Mouse (Mus musculus) erythroid progenitor cell, adult 5-6 weeks (primary cell): ENCODE data around the gene Gm2115. TPM values are rescaled to one million over a fixed set of nuclear protein-coding genes. Genes with fewer than 3 reads are reported as not detected.

Experiments used
- ATAC-seq: replicated peaks from 2 replicates; pipeline ENCODE4 v1.8.0; 2016; ENCODE audit warnings: moderate number of reproducible peaks, mild to moderate bottlenecking, moderate TSS enrichment, inconsistent platforms; ENCODE audit not compliant: poor library complexity, low FRiP score, severe bottlenecking
- total RNA-seq, 2 experiments: library from RNA; stranded (forward) in 1 of 2; stranded (reverse) in 1 of 2; fragments of 150-400 nt in 1 of 2; fragments of 186-747, 209-891 nt in 1 of 2; gene quantifications; 2 replicates each; pipeline versions ENCODE4 v1.2.3 to v1.2.4; 2015 to 2017; ENCODE audit warnings: low replicate concordance in 2 of 2

Gm2115 gene
- total RNA-seq, 2 experiments from 2014 or later, result not detected

DNA sequence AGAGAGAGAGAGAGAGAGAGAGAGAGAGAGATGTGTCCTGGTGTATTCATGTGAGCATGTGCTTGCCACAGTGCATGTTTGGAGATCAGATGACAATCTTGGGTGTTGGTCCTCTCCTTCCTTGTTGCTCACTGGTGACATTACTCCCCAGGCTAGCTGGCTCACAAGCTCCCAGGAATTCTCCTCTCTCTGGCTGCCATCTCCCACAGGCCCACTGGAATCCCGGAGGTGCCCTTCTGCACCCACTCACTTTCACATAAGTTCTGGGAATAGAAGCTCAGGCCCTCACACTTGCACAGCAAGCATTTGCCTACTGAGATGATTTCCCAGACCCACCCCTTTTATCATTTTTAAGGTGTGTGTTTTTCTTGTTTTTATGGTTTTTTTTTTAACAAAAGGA lies 51.0 kb downstream of the Gm2115 start:
- ATAC-seq, result no peak

DNA sequence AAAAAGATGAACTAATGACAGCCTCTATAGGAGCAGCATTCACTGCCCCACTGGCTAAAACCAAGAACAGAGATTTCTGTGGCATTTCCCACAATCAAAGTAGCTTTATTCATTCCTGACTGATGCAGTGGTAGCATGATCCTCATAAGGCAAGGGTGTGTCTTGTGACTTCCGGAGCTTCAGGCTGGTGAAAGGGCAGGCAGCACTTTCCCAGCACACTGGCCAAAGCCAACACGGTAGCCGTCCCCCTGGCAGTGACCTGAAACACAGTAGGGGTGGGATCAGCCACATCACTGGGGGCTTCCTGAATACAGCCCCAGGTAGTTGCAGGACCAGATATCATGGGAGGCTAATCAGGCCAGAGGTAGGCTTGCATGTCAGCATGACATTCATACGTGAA lies 56.3 kb downstream of the Gm2115 start:
- ATAC-seq, result no peak

DNA sequence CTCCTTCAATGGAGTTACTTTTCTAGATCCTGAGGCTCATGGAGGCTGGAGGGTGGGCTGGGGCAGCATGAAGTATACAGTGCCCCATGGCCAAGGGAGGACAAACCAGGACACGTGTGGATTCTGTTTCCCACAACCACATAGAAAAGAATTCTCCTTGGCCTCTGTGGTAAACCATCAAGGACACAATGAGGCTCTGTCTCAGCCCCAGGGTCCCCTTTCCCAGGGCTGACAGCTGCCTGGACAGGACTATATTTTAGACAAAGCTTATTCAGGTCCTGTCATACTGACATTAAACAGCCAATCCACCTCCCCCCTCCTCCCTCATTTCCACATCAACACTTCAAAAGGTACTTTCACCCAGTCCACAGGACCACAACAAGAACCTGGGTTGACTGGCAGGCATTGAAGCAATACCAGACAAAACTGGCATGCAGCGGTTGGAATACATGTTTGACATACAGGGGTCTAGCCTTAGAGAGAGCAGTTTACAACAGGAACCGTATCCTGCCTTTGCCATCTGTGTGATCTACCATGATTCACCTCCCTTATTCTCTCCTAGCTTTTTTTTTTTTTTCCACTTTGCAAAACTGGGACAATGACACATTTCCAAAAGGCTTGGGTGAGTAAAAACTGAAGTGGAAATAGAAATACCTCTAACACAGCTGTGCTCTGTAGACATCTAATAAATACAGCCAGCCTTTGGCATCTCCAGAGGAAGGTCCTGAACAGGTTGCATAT lies 57.8 kb downstream of the Gm2115 start:
- no peak for ATAC-seq

DNA sequence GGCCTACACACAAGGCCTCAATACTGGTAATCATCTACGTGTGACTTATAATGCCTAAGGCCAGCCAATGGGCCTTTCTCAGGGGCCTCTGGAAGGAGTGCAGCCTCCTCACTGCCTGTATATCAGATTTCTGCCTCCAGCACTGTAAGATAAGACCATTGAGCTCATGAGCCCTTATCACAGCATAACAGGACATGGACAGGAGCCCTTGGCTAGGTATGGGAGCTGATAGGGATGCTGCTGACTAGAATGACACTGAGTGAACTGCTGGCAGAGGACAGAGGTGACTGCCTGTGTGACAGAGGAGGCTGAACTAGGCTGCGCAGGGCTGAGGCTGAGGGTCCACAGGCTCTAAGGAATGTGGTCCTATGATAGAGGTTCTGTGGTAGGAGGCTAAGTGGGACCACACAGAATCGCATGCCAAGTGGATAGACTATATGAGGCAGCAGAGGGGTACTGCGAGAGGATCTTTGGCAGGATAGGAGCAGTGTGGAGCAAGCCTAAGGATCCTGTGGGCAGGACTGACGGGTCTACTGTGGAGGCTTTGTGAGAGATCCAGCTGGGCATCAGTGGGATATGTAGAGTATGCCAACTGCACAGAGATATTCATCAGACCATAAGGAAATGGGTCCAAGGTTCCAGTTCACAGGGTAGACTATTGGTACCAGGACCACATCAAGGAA lies 58.5 kb downstream of the Gm2115 start:
- peak; percentile 92 for ATAC-seq

DNA sequence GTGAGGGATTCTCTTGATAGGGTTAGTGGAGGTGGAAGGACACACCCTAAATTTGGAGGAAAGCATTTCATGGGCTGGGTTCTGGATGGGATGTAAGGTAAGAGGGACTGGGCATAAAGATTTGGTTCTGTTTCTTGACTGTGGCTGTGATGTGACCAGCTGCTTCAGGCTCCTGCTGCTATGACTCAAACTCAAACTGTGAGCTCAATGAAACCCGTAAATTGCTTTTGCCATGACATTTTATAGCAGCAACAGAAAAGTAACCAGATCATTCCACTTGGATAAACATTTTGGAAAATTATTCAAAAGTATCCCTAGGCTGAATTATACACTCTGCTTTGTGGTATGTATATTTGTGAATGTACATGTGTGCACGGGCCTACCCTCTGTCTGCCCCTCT lies 61.9 kb downstream of the Gm2115 start:
- no peak for ATAC-seq

DNA sequence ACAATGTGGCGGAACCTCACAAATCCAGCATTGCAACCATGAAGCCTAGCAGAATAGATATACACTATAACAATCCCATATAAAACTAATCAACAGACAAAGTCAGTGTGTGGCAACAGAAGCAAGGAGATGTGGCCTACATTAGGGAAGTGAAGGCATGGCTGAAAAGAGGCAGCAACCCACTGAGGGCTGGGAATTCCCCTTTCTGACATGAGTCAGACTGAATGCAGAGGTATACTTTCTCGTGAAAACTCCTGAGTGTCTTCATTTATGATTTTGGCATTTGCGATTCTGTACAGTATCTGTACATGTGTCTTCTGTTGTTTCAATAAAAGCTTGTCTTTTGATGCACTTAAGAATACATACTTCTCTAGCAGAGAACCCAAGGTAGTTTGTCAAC lies 62.6 kb downstream of the Gm2115 start:
- no peak for ATAC-seq

DNA sequence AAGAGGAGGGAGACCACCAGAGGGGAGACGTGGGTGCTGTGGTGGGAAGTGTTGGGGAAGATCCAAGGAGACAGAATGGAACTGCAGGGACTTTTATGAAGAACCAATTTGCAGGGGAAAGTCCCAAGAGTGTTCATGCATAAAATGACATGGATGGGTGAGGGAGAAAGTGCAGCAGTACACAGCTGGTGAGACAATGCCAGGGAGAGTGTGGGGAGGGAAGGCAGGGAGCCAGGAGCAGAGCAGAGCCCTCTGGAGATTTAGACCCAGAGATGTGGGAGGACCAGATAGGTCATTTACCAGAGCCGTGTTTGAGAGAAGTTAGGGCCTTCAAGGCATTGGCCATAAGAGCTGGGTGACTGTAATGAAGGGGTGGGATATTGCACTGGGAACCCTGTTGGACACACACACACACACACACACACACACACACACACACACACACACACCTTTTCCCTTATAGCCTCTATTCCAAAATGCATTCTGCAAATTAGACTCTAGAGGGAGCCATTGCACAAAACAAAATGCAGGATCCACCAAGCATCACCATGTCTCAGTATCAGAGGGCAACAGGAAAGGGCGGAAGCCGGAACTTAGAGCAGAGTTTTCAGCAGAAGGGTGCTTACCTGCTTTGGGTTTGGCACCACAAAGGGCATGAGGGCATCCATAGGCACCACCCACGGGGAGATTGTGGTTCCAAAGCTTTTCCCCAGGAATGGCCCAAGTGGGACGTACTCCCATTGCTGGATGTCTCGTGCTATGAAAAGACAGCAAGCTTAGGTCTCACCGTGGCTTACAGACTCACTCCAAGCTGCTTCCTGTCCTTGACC lies 65.5 kb downstream of the Gm2115 start:
- ATAC-seq, result peak; percentile 85

DNA sequence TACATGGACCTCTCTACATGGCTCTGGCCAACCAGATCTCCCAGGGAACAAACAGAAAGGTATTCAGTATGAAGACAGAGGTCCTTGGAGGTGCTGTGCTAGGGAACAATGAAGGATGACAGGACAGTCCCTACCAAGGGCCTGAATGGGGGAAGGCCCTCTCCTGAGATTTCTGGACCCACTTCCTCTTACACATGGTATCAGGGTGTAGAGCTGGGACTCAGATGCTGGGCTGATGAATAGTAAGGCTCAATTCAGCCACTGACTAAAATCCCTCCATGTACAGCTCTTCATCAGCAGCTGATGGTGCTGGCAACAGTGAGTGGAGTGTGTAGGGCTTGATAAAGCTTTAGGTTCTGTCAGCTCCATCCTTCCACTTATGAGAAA lies 66.2 kb downstream of the Gm2115 start:
- ATAC-seq, result peak; percentile 23; the same call in 1 of the 2 replicates

DNA sequence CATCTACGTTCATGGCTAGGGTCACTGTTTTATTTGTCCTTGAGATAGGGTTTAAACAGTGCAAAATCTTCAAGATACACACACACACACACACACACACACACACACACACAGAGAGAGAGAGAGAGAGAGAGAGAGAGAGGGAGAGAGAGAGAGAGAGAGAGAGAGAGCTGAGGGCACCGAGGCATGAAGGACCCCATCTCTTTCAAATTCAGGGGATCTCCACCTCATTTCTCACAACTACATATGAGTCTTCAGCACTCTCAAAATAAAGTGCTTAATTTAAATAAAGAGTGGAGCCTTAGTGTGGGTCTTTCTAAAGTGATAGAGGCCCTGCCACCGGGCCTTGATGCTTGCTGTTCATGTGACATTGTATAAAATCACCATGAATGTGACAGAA lies 67.2 kb downstream of the Gm2115 start:
- ATAC-seq, result no peak

DNA sequence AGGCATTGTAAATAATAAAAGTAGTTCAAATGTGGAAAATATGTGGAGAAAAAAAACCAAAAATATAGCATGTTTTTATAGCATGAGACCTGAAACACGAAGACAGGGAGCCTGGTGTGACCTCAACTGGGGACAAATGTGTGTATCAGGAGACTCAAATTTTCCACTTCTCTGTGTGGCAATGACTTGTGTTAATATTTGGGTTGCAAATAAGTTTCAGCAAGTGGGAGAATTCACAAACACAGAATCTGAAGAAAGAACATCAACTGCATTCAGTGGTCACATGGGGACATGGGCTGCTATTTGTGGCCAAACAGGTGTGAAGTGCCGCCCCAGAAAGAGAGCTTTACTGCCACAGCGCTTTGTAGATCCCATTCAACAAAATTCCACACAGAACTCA lies 67.9 kb downstream of the Gm2115 start:
- no peak for ATAC-seq

DNA sequence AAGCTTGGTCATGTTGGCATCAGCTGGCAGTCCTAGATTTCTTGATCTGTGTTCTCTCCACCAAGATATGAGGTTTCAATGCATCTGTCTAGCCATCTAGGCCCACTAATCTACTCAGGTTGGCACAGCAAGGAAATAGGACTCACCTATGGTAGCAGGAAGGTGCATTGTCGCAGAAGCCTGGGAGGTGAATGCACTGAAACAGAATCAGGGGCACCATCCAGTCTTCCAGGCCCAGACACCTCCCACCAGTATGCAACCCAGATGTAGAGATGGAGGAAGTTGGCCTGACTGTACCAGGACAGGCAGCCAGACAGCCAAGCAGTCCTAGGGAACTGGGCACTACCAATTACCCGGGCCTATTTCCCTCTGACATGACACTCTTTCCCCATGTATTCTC lies 71.9 kb downstream of the Gm2115 start:
- no peak for ATAC-seq

DNA sequence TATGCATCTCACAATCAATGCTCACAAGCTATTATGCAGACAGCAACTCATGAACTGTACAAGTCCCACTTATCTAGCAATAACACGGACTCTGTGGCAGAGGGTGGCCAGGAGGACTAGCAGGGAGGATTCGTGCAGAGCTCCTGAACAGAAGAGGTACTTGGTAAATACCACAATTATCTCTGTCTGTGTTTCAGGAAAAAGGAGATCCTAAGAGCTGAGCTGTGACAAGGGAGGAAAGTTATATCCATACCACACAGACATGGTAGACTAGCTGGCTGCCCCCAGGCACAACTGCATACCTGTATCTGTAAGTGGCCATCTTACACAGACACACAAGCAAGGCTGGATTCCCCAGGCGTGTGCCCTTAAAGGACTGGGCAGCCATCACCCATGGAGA lies 72.6 kb downstream of the Gm2115 start:
- ATAC-seq, result no peak

DNA sequence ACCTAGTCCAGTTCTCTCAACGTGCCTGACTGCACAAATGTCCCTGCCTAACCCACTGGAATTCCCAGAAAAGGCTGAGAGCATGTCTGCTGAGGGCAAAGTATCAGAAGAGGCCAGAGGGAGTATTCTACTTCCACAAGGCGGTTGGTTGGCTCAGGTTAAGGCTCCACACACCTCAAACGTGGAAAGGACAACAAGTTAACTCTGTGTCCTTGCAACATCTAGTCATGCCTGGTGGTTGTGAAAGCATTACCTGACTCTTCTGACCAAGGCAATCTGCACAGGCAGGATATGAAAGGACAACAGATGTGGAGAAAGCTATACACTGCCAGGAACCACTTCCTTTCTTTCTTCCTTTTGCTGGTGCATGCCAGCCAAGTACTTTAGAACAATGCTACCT lies 75.7 kb downstream of the Gm2115 start:
- no peak for ATAC-seq

DNA sequence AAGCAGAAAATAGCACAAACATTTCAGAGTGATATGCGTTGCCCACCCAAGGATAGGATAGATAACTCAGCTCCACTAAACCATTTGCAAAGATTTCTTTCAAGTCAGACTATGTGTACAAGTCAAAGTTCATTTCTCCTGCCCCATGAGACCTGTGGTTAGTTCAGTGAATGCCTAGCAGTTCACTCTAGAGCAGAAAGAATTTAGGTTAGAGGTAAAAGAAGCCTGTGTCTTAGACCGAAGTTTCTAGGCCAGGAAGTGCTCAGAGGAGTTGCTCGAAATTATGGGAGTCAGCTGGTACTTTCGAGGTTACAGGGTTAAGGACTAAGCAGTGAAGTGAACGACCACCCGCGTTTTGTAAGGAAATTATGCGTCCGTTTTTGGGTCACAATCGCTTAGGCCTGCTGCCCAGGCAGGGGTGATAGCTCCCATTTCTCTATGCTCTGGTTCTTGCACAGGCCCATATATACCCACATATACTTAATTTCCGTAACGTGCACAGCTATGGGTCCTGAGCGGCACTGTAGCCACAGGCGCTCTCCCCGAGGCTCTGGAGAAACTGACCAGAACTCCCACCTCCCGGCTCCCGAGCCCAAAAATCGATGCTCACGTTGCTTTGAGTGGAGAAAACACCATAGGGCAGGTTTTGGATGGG lies 76.4 kb downstream of the Gm2115 start:
- ATAC-seq, result peak; percentile 31; the same call in 1 of the 2 replicates

DNA sequence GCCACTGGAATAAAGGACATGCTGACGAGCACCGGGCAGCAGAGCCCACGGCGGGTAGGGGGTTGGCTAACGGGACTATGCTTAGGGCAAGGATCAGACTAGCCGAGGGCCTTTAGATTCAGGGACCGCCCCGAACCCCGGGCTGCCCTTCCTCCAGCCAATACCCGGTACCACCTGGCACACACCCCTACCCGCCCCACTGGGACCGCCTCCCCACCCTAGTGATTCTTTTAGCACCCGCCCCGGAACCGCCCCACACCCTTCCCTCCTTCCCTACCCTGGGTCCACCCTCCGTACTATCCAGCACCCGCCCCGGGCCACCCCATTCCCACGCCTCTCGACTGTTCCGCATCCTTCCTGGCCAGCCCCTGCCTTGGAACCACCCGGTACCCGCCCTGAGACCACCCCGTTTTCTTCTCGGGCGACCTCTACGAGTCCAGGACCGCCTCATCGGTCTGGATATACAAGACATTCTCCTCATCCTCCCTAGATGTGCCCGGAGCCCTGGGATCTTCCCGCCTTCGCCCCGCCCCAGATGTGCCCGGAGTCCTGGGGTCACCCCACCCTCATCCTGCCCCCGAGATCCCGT lies 77.0 kb downstream of the Gm2115 start:
- peak; percentile 94 for ATAC-seq

DNA sequence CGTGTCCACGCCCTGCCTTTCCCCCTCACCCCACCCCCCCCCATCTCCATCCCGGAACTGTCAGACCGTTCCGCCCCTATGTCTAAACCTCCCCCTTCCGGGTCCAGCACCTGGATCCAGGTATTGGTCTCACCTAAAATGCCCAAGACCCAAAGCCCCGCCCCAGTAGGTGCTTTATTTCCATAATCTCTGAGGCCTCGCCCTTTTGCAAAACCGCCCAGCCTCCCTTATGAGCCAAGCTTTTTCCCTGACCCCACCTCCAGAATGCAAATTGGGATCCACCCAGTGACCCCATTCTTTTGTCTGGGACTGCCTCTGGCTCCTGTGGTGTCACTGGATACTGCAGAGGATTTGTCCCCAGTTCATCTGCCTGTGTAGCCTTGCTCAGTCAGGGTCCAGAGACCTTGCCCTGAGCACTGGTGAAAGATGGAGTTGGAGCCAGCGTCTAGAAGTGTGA lies 77.6 kb downstream of the Gm2115 start, which contains the start of gene Fah:
Gene Fah (minus strand): TSS at position 430 of the 457 bp plus-strand sequence.
- no peak for ATAC-seq

DNA sequence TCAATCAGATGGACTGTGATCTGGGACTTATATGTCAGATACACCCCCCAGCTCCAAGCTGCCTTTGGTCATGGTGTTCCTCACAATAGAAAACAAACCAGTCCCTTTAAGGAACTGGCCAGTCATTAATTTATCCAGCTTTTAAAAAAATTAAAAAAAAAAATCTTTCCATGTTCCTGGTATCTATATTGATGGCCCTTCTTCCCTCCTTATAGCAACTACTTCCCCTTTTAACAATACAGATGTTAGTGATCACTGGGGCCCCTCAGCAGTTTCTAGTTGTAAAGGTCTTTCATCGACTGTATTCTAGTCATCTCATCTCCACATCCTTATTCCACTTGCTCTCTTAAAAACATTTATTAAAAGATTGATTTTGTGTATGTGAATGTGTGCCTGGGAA lies 82.9 kb downstream of the Gm2115 start:
- ATAC-seq, result no peak

DNA sequence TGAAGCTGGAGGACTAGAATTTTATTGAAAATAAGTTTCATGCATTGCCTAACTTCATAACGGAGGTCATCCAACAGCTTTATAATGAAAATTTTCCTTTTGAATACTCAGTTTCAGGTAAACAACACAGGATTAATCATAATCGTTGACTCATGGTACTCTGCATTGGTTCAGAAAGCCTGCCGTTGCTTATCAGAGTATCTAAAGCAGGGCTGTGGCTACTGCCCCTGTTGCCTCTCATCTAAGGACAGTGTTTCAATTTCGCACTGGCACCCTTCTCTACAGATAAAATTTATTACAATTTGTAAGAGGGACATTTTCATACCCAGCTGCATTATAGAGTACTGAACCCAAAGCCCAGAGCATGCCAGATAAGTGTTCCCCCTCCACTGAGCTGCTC lies 83.7 kb downstream of the Gm2115 start:
- no peak for ATAC-seq

DNA sequence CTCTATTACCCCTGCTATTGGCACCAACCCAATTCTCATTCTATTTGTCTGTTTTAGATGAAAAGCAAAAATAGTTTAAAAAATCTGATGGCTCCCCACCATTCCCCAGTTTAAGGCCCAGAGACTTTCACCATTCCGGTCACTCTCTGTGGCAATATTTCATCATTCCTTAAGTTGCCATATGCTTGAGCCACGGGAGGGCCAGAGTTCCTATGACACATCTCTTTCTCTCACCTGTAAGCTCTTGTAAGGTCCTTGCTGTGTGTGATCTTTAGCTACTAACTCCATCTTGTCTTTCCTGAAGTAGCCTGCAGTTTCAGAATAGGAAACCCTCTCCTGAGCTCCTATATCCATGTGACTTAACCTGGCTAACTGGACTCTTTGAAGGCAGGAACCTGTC lies 90.2 kb downstream of the Gm2115 start:
- ATAC-seq, result no peak

DNA sequence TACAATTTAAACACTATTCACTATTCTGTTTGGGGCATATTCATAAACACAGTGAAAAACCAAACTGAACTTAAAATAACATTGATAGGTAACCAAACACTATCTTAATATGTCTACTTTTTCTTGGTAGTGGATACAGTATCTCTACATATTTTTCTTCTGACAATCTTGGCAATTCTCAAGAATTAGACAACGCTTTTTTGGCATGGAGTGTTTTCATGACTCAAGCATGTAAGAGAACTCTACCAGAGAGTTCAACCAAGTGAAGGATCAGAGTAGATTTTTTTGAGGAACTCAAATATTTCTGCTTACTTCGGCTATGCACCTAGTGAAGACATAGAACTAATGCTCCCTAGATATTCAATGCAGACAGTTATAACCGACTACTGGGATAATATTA lies 92.2 kb downstream of the Gm2115 start:
- ATAC-seq, result no peak
